Mouse (Mus musculus) frontal cortex, postnatal 14 days (tissue): ENCODE measurements around the gene Phc3.

ENCODE experiments used
- DNase-seq, 2 experiments: peaks; one replicate each; pipeline ENCODE4 v3.0.0; 2022; ENCODE audit warnings: low spot score in 2 of 2

Gene Phc3

GRCm38 (mm10) chr3:30976991-30977603 lies 7.9 kb upstream of the Phc3 start:
- no peak for DNase-seq

GRCm38 (mm10) chr3:30975102-30975754 lies 6.0 kb upstream of the Phc3 start:
- peak in 1 of 2 experiments; percentile 24 for DNase-seq

- DNase-seq, result peak; percentile 14 to 30
These were observed 603 bp downstream of the Phc3 start for GRCm38 (mm10) chr3:30968531-30969092.

GRCm38 (mm10) chr3:30965644-30966043 lies 3.6 kb downstream of the Phc3 start:
- no peak for DNase-seq

GRCm38 (mm10) chr3:30964216-30964615 lies 5.0 kb downstream of the Phc3 start:
- no peak for DNase-seq

GRCm38 (mm10) chr3:30963100-30963499 lies 6.1 kb downstream of the Phc3 start:
- DNase-seq, result no peak

GRCm38 (mm10) chr3:30959868-30960831 lies 9.1 kb downstream of the Phc3 start:
- no peak for DNase-seq

- DNase-seq, result no peak
These were observed 10.5 kb downstream of the Phc3 start for GRCm38 (mm10) chr3:30958709-30959108.

- DNase-seq, result no peak
These were observed 12.9 kb downstream of the Phc3 start for GRCm38 (mm10) chr3:30956327-30956726.

GRCm38 (mm10) chr3:30952273-30953070 lies 16.7 kb downstream of the Phc3 start:
- DNase-seq, result no peak

- no peak for DNase-seq
These were observed 17.6 kb downstream of the Phc3 start for GRCm38 (mm10) chr3:30951652-30952051.

- no peak for DNase-seq
These were observed 34.8 kb downstream of the Phc3 start for GRCm38 (mm10) chr3:30934384-30934783.

- DNase-seq, result no peak
These were observed 39.4 kb downstream of the Phc3 start for GRCm38 (mm10) chr3:30929828-30930227.

GRCm38 (mm10) chr3:30927664-30928063 lies 41.6 kb downstream of the Phc3 start:
- no peak for DNase-seq

- DNase-seq, result no peak
These were observed 52.1 kb downstream of the Phc3 start for GRCm38 (mm10) chr3:30917160-30917559.

GRCm38 (mm10) chr3:30904658-30905057 lies 64.6 kb downstream of the Phc3 start:
- DNase-seq, result no peak

- no peak for DNase-seq
These were observed 69.8 kb downstream of the Phc3 start for GRCm38 (mm10) chr3:30899407-30899806.

GRCm38 (mm10) chr3:30896721-30897120 lies 72.5 kb downstream of the Phc3 start:
- no peak for DNase-seq

GRCm38 (mm10) chr3:30889014-30889413 lies 80.2 kb downstream of the Phc3 start:
- DNase-seq, result no peak

- no peak for DNase-seq
These were observed 81.8 kb downstream of the Phc3 start for GRCm38 (mm10) chr3:30887449-30887848.

- DNase-seq, result no peak
These were observed 92.5 kb downstream of the Phc3 start for GRCm38 (mm10) chr3:30876709-30877108.
